Mouse (Mus musculus) urinary bladder, postnatal 10 days (tissue): ENCODE results near the gene 1700029H14Rik.
A peak's percentile ranks its signal among the peaks of the same experiment; 100 is the strongest.

ENCODE experiments used
- DNase-seq: peaks from one replicate; pipeline ENCODE4 v3.0.0; 2022; ENCODE audit warnings: low spot score

1700029H14Rik gene

DNA sequence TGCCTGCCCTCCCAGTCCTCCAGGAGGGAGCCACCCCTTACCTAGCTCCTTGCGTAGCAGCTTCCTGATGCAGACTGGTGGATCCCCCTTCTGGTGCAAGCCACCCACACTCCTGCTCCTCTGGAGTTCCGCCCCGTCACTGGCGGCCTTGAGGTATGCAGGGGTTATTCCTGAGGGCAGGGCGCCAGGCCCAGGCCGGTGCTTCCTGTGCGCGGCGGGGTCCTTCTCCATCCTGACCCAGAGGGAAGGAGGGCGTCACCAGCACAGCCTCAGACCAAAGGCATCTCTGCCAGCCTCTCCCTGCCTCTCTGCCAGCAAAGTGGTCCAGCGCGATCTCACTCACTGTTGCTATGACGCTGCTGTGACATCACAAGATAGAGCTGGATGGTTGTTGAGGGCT, at the start of gene 1700029H14Rik:
TSS of gene 1700029H14Rik (minus strand) at position 344 of the 400 bp plus-strand sequence.
- DNase-seq: no peak

DNA sequence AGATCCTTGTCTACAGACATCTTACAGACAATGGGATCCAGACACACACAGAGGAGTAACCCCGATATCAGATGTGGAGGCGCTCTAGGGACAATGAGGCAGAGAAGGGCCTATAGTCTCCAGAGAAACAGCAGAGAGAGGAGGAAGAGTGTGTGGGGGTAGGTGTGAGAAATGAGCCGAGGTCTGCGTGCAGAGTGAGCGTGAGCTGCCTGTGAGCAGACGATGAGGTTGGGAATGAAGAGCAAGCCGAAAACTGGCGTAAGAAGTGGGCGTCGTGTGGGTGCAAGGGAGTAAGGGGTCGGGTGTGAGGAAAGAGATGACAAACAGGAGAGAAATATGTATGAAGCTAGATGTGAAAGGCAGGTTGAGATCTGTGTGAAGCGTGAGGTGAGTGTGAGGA, 49.4 kb upstream of the 1700029H14Rik start:
- DNase-seq: no peak

DNA sequence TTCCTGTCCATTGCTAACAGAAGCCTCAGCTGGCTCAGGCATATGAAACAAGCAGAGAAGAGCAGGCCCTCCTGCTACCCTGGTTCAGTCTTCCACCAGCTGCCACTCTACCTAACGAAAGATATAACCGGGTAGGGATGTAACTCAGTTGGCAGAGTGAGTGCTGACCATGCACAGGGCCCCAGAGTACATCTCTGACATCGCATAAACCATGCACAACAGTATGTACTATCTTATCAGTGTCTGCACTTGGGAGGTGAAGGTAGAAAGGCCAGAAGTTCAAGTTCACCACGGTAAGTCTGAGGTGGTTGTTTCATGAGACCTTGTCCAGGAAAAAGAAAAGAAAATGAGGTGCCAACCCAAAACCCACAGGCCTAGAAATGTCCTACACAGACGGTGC, 47.7 kb upstream of the 1700029H14Rik start:
- no peak for DNase-seq

DNA sequence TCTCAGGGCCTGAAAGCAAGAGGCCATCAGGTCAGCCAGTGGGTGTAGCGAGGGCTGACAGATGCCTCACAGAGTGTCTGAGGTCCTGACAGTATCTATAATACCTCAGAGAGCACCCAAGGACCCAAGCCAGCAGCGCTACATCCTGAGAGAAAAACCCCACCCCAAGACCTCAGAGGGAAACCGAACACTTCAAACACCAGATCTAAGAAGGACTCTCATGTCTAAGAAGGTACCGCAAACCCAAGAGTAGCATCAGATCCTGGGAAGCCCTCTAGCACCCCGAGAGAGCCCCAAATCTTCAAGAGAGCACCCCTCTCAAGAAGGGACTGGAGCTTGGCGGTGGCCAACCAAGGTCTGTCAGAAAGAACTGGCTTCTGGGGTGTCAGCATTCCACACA, 46.7 kb upstream of the 1700029H14Rik start:
- no peak for DNase-seq

DNA sequence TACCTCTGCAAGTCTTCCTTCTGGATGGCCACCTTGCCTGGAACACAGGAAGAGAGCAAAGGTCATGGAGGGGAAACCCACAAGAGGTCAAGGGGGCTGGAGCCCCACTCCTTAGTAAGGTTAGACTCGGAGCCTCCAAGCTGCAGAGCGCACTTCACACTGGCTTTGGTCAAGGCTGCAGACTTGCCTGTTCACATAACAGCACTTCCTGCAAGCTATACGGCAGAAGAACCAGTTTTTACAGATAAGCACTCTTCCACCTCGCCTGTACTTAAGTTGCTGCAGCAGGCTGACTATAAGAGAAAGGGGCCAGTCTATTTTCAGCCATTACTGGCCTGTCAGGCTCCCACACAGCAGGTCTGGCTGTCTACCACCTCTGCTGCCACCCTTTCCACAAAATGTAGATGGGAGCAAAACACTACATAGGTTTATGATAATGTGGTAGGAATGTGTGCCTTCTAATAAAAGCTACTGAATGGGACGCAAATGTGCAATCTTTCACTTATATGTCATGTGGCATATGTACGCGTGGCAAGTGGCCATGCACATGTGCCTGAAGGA, 43.7 kb upstream of the 1700029H14Rik start:
- DNase-seq: no peak

DNA sequence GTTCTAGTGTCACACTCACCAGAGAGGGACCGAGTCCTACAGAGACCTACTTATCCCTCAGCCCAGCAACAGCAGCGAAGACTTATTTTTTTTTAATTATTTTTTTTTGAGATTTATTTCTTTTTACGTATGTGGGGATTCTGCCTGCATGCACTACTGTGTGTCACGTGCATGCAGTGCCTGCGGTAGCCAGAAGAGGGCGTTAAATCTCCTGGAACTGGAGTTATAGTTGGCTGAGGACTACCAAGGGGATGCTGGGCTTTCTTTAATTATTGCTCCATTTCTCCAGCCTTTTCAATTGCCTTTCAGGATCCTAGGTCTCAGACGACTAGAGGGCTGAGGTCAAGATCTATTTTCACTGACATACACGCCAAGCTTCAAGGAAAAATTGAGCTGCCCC, 40.4 kb upstream of the 1700029H14Rik start:
- DNase-seq: no peak

DNA sequence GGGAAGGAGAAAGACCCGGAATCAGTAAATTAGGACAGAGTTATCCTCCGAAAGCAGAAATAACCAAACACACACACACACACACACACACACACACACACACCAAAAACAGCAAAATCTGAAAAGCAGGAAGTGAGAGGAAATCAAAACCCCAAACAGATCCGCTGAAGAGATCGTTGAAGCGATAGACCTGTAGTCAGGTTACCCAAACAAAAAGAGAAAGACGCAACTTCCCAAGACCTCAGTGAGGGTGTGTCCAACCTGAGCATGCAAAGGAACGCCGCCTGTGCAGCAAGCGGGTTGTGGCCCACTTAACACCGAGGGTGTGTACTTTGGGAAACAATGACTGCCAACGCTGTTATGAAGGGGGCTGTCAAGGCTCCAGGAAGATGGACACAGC, 38.9 kb upstream of the 1700029H14Rik start:
- no peak for DNase-seq

DNA sequence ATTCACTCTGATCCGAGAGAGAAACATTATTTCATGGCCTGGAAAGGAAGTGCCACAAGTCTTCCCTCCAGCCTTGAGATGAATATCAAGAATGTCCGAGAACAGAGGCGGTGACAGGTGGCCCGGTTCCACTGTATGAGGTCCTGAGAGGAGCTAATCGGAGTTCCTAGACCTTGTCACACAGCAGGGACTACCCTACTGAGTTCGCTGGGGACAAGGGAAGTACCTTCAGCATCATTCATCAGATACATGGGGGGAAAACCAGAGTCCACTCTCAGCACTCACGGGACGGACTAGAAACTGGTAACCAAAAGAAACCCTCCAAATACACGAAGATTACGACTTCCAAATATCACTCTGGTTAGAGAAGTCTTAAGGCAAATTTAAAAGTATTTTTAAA, 38.5 kb upstream of the 1700029H14Rik start:
- no peak for DNase-seq

DNA sequence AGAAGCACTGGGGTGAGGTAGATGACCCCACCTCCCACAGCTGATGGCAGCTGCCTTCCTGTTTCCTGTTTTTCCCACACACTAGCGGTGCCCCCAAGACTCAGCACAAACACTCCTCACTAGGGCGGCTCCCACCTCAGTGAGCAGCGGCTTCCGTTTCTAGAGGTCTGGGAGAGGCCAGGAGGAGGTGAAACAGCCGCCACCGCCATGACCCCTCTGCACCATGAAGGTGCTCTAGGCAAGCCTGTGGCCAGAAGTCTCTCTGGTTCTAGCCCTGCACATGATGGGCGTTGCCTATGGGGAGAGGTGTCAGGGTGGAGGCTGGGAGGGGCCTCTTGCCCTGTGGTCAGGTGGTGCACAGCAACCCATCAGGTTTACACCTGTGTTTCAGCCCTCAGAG, 37.9 kb upstream of the 1700029H14Rik start:
- DNase-seq: no peak

DNA sequence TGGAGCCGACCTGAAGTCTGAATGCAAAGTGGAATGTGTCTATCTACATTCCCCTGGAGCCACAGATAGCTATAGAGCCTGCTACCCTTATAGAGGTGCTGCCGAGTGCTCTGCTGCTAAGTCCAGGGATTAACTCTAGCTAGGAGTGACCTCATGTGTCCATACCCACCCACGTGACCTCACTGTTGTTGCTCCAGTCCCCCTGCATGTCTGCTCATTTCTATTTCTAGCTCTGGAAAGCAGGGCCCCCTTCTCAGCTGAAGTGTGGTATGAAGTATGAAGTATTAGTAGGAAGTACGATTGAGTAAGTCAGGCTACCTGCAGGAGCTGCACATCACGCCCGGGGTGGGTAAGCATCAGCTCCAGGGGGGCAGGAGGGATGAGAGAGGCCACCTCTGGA, 35.5 kb upstream of the 1700029H14Rik start:
- no peak for DNase-seq

DNA sequence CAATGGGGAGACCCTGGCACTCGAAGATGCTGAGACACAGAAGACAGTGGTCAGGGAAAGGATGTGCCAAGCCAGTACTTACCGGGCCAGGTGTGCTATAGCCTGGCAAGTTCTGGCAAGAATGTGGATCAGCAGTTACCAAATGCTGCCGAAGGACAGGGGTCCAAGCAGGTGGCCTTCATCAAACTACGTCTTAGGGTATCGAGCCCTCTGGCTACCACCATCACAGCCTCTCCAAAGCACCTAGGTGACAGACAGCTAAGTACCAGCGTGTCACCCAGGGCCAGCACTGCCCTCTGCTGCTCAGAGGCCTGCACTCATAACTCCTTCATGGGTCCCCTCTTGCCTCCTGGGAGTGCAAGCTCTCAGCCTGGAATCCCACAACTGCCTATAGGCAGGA, 33.6 kb upstream of the 1700029H14Rik start:
- DNase-seq: no peak

DNA sequence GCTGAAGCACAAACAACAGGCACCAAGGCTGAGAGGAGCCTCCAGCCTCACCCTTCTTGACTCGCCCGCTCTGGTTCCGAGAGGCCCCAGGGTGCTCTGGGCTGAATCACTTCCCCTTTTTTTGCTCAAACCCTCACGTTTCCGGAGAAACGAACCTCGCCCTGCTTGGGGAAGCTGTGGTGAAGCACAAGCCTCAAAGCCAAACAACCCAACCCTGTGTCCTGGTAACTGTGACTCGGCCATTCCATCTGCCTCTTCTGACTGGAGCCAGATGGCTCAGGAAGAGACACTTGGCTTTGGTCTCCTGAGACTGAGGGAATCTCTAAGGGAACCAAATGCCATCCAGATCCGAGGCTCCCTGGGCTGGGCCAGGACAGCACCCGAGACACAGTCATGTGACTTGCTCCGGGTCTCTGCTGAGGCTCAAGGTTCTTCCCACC, 32.6 kb upstream of the 1700029H14Rik start:
- no peak for DNase-seq

DNA sequence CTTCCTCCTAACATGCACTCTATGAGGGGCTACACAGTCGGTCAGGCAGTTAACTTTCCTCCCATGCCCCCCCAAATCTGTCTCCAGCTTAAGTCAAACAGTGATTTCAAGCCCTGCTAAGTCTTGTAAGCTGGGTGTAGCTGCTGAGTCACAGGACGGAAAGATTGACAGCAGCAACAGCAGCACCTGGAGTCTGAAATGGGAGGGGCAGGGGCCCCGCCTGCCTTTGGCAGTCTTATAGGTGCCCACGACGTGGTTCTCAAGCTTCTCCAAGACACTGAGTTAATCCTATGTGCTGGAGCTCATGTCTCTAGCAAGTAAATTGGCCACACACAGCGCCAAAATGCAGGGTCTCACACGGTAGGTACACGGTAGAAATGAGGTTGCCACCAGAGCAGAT, 31.1 kb upstream of the 1700029H14Rik start:
- DNase-seq: no peak

DNA sequence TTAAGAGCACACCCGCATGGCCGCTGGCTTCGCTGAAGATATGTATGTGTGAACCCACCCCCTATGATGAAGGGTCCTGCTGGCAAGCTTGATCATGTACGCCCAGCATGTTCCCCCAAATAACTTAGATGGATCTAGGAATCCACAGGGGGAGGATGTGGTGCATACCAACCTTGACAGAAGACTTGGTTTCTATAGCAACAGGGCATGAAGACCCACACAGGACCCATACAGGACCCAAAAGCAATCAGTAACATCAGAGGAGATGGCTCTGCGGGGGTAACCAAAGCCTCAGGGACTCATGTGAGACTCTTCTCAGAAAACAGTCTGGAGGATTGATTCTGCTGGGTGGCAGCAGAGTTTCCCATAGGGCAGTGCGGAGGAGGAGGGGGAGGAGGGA, 29.0 kb upstream of the 1700029H14Rik start:
- DNase-seq: no peak

DNA sequence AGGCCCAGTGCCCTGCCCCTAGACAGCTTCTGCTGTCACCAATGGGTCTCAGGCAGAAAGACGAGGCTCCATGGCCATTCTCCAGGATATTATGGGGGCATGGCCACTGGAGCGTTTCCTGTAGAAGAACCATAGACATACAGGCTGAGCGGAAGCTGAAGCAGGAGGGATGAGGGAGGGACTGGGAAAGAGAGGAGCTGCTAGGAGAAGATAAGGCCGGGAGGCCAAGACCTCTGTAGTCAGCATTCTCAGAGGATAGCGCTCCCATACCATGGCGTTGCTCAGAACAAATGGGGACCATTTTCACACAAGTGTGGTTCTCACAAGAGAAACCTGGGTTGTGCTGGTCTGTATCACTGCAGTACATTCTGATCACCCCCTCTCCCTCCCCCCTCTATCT, 26.8 kb upstream of the 1700029H14Rik start:
- DNase-seq: no peak

DNA sequence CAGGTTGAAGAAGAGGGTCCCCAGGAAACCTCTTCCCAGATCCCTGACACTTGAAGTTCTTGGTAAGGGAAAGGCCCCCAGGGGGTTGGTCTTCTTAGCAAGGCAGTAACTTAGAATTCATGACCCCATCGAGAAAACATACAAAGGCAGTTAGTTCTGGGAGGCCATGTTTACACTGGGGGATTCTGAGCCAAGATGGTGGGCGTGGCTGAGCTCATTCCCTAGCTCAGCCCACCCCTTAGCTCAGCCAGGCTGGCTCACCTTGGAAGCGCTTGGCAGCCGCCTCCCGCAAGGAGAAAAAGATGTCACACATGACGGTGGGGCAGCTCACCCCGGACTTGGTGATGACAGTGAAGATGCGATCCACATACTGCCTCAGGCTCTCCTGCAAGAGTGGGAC, 22.4 kb upstream of the 1700029H14Rik start:
- no peak for DNase-seq

DNA sequence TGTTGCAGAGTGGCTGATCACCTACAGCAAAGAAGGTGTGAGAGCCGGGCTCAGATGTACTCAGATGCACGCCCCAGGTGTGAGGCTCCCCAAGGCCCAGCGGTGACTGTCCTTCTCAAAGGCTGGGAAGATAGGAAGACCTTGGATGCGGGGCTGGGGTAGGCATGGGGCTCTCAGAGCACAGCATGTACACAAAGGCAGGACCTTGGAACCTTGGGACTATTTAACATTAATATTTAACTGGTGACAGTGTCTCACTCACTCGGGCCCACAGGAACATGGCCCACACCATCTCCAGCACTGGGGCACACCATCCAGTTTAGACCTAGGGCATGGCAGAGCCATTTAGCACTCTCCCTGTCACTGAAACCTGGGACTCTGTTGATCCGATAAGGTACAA, 15.6 kb upstream of the 1700029H14Rik start:
- no peak for DNase-seq

DNA sequence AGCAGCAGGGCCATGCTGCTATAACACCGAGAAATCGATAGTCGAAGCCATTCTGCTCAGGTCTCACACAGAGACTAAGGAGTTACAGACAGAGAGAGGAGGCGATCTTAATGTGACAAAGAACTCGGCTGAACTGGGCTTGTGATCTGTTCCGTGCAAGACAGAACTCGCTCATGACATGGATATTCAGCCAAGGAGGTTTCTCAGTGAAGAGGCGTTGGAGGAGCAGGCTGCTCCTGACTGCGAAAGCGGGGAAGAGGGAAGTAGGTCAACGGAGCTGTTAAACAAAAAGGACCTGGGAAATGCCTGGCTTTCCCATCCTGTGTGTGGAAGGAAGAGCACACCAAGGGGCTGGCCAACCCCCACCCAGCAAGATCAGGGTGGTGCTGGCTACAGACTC, 9.7 kb upstream of the 1700029H14Rik start:
- DNase-seq: no peak

DNA sequence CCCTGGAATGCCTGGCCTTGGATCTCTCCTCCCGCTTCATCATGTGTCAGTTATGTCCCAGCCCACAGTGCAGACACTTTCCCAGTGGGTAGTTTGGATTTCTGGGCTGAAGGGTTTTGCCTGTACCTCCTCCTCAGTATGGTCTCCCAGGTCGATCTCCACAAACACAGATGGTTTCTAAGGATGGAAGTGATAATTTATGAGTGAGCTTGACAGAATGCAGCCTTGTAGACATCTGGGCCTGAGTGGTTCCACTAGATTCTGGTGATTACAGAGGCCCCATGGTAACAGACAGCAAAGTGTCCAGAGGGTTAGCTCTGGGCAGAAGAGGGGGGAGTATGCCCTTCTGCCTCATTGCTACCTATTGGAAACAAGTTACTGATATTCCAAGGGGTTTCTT, 4.7 kb downstream of the 1700029H14Rik start:
- no peak for DNase-seq

DNA sequence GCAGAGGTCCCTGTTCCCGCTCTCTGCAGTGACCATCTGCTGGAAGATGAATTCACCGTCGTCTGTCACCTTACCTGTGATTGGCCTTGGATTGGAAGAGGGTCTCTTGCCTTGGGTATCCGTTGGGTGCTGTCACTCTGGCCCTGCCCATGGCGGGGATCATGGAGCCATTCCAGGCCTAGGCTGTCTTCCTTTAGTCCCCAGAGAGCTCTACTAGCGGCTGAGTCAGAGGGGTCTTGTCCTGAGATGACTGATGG, 10.8 kb downstream of the 1700029H14Rik start:
- DNase-seq: no peak

DNA sequence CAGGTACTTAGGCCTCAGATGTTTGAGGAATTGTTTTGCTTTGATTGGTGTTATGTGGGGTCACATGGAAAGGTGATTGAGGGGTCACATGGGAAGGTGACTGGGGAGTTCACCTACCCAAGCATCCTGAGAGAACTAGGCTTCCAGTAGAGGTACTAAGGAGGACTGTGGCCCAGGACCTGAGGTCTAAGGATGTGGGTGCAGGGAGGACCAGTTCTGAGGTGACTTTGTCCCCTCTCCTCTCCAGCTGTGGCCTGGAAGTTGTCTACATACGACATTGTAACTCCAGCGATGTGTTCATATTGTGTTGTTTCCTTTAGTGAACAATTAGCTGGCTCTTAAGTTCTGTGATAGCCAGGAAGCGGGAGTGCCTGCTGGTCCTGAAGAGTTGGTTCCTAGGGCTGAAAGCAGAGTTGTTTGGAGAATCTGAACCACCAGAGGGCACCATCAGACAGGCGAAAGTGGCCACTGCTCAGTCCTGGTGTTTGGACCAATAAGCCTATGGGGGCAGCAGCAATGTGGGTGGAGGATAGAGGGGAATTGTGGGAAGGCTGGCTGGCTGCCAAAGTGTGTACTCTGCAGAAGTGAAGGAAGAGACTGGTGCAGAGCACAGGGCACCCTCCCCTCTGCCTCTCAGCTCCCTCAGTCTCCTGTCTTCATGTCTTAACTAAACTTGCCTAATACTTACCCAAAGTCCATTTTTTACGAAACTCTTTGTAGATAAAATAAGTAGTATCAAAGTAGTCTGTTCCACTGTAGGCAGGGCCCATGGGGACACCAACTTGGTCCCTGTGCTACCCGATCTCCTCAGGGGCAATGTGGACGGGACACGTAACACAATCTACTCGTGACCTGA, 11.3 kb downstream of the 1700029H14Rik start:
- DNase-seq: peak; percentile 74

DNA sequence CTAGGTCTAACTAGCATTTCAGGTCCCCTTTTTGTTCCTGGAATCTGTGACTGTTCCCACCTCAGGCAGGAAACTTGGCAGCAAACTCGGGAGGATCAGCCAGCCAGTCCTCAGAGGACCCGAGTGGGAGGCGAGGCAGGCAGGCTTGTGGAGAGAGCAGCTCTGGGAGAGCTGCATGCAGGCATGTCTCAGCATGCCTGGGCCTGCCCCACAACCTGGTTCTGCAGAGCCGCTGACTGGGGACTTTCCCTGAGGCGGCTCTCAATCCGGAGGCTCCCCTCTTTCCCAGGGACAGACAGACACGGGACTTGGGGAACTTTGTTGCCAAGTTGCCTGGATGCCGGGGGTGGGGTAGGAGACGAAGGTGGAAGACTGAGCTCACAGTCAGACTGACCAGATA, 13.4 kb downstream of the 1700029H14Rik start:
- DNase-seq: peak; percentile 38

DNA sequence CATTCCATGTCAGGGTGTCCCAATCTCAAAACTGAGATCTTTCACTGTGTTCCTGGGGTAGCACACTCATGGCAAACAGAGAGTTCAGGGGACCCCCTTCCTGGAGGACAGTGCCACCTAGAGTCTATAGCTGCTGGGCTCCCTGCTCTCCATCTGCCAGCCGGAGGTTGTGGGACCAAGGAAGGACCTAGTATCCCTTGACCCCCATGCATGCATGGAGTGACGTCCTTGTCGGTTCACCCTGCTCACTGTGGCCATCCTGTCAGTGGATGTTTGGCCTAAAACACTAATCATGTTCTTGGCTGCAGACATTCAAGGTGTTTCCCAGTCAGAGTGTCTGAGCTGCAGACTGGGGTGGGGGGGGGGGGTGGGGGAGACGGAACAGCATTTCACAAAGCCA, 14.0 kb downstream of the 1700029H14Rik start:
- DNase-seq: no peak

DNA sequence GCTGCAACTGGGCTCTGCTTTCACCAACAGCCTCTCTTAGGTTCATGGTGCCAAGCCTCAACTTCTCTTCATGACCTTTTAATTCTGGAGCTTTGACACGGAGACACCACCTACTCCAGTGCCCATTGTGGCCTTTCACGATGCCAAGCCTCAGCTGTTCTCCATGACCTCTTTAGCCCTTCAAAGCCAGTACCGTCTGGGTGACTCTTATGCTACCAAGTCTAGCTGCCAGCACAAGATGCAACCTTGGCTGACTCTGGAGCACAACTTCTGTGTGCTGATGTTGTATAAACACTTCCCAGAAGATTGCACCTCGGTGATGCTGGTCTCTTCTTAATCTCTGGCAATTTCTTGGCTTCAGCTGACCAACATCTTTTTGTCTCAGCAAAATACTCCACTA, 15.8 kb downstream of the 1700029H14Rik start:
- DNase-seq: no peak
